Mouse (Mus musculus) bone marrow macrophage, adult 2 months (primary cell): ENCODE measurements around the gene Fis1.

Source experiments
- CTCF ChIP-seq: IDR thresholded peaks from 2 replicates; pipeline ENCODE4 v1.5.1; 2012; ENCODE audit warnings: low read depth, mild to moderate bottlenecking, low read length, moderate library complexity
- POLR2A ChIP-seq: IDR thresholded peaks from 2 replicates; pipeline ENCODE4 v1.6.1; 2012; ENCODE audit warnings: mild to moderate bottlenecking, low read depth, low read length, borderline replicate concordance

DNA sequence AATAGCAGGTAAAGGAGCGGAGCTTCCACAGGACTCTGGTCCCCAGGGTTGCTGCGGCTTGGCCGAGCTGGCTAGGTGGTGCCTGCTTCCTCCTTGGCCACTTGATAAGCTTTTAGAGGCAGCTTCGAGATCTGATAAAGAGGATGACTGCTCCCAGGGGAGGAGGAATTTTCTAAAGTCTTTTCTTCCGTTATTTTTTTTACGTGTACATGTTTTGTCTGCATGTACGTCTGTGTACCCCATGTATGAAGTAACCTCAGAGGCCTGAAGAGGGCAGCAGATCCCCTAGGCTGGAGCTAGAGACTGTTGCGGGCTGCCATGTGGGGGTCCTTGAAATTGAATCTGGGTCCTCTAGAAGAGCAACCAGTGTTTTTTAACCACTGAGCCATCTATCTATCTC lies 27.9 kb downstream of the Fis1 start:
- TF ChIP-seq CTCF (peak; percentile 34; the same call in 1 of the 2 replicates), POLR2A (no peak)
